Comparison of ENCODE assay signal across 8 mouse cellular contexts in genomic region chrX:36600066-36600465, GRCm38 (mm10). TPM values are rescaled to one million over a fixed set of nuclear protein-coding genes. Genes with fewer than 3 reads are reported as not detected.
DNase-seq lines count a peak whose midpoint lies in the region; ATAC-seq lines count a peak whose summit lies in the region.

No protein-coding gene starts in this region.

- no peak for ATAC-seq in neural tube, embryonic 11.5 days (ENCODE audit: insufficient read depth, low FRiP score, low TSS enrichment)
- ATAC-seq in limb, embryonic 12.5 days (ENCODE audit: insufficient number of reproducible peaks, insufficient read depth, low FRiP score, low TSS enrichment, low read depth), result no peak

- H3K27me3 ChIP-seq in neural tube, embryonic 11.5 days (ENCODE audit: control insufficient read depth, insufficient read depth, low read length), result no peaks in the 10 kb centered on the region
- no peaks in the 10 kb centered on the region for H3K27me3 ChIP-seq in limb, embryonic 12.5 days

- no peaks in the 10 kb centered on the region for H3K9me3 ChIP-seq in neural tube, embryonic 11.5 days (ENCODE audit: control insufficient read depth, low read length)
- no peaks in the 10 kb centered on the region for H3K9me3 ChIP-seq in limb, embryonic 12.5 days

- H3K4me3 ChIP-seq in neural tube, embryonic 11.5 days (ENCODE audit: low read depth, low read length), result no peak overlapping the region
- peak overlapping the region; percentile 12; the same call in 1 of the 2 replicates for H3K4me3 ChIP-seq in limb, embryonic 12.5 days (replicated peaks)

- peaks cover 4% of the 10 kb centered on the region; the same call in 1 of the 2 replicates for H3K4me1 ChIP-seq in neural tube, embryonic 11.5 days (ENCODE audit: control insufficient read depth, insufficient read depth, low read length)
- H3K4me1 ChIP-seq in limb, embryonic 12.5 days (replicated peaks), result no peaks in the 10 kb centered on the region; the same call in 1 of the 2 replicates

- no peak overlapping the region for H3K27ac ChIP-seq in neural tube, embryonic 11.5 days (ENCODE audit: low read depth, low read length)
- H3K27ac ChIP-seq in limb, embryonic 12.5 days, result no peak overlapping the region

- DNase-seq in adrenal gland, adult (ENCODE audit: inconsistent age in 2 of 2, low spot score in 1 of 2), result peak; percentile 36 to 74
- no peak for DNase-seq in adrenal gland, postnatal 4 days (ENCODE audit: low spot score in 2 of 2)
- no peak for DNase-seq in neural tube, embryonic 11.5 days (ENCODE audit: low spot score)
- DNase-seq in neural tube, embryonic 10.5 days (ENCODE audit: extremely low spot score, low spot score), result no peak
- peak; percentile 31 for DNase-seq in testis, postnatal 14 days (ENCODE audit: low spot score)
- DNase-seq in ovary, postnatal 10 days (ENCODE audit: low spot score), result no peak
- no peak for DNase-seq in urinary bladder, postnatal 4 days (ENCODE audit: low spot score in 2 of 2)

- H3K9ac ChIP-seq in neural tube, embryonic 11.5 days (ENCODE audit: low read length), result no peak overlapping the region
- no peak overlapping the region for H3K9ac ChIP-seq in limb, embryonic 12.5 days (replicated peaks)

- H3K36me3 ChIP-seq in neural tube, embryonic 11.5 days (ENCODE audit: control insufficient read depth, insufficient read depth, low read length), result no peaks in the 10 kb centered on the region
- H3K36me3 ChIP-seq in limb, embryonic 12.5 days, result peaks cover 27% of the 10 kb centered on the region; the same call in 1 of the 2 replicates

- H3K4me2 ChIP-seq in neural tube, embryonic 11.5 days (ENCODE audit: low read depth), result peak overlapping the region; percentile 9; the same call in 1 of the 2 replicates
- peak overlapping the region; percentile 58 for H3K4me2 ChIP-seq in limb, embryonic 12.5 days

- WGBS in neural tube, embryonic 11.5 days, result 72% methylated on average over 8 of the region's 8 CpGs
- 57% methylated on average over 8 of the region's 8 CpGs for WGBS in limb, embryonic 12.5 days

RNA-seq across cellular contexts. Expression of gene Pgrmc1, which starts 2.1 kb away (rescaled TPM):
- 100 to 1,000 TPM; 335 to 360 TPM for total RNA-seq in adrenal gland, postnatal 4 days (2021)
- polyA plus RNA-seq in neural tube, embryonic 11.5 days (2014; fragmentation: Nextera tagmentation; extraction: Ambion mirVana), result 370 and 372 TPM in 2 replicates
- polyA plus RNA-seq in limb, embryonic 12.5 days (2016; fragmentation: Nextera tagmentation; extraction: Ambion mirVana), result 326 and 341 TPM in 2 replicates

RNA-seq across cellular contexts. Expression of gene Akap17b, which starts 45.1 kb away (rescaled TPM):
- total RNA-seq in adrenal gland, postnatal 4 days (2021), result 10 to 100 TPM in 1 of 2 experiments, 1 to 10 TPM in 1; 9.6 to 10.6 TPM
- polyA plus RNA-seq in neural tube, embryonic 11.5 days (2014; fragmentation: Nextera tagmentation; extraction: Ambion mirVana), result 4.0 and 4.3 TPM in 2 replicates
- polyA plus RNA-seq in limb, embryonic 12.5 days (2016; fragmentation: Nextera tagmentation; extraction: Ambion mirVana), result 2.8 and 2.9 TPM in 2 replicates

Comparison
In these comparisons a context has a peak if more than half of its experiments do, and no peak if none do; other contexts are left out.
1. DNase-seq: peak in adrenal gland, adult (2 of 2) and testis, postnatal 14 days (single experiment); none in adrenal gland, postnatal 4 days (0 of 2), neural tube, embryonic 11.5 days (single experiment), neural tube, embryonic 10.5 days (single experiment), ovary, postnatal 10 days (single experiment) and urinary bladder, postnatal 4 days (0 of 2).